Mouse (Mus musculus): ENCODE data around the gene Riox2. TPM values are rescaled to one million over a fixed set of nuclear protein-coding genes. Genes with fewer than 3 reads are reported as not detected.

Gene Riox2
- total RNA-seq, 1 experiment, result 34.6 TPM

- no peak overlapping the region; the same call in 1 of the 2 replicates for H3K9ac ChIP-seq (ENCODE audit: insufficient read depth, low read depth, low read length, poor library complexity, severe bottlenecking)
- H3K4me3 ChIP-seq (ENCODE audit: insufficient read depth in 1 of 2, low read depth in 1 of 2, low read length in 2 of 2, poor library complexity in 1 of 2, severe bottlenecking in 1 of 2), result peak overlapping the region in 1 of 2 experiments; percentile 50; a peak in 2 of 4 replicates
- no peak for DNase-seq (ENCODE audit: low read depth, low spot score)
- H3K27ac ChIP-seq (ENCODE audit: insufficient read depth, low read depth, low read length, poor library complexity, severe bottlenecking), result no peak overlapping the region
- in situ Hi-C loops (cut with MboI; ENCODE audit: low sequenced_read_pairs in 2 of 2, unreplicated experiment in 2 of 2), result no loop called here
- TF ChIP-seq HCFC1 (IDR thresholded peaks at IDR 0.05; ENCODE audit: borderline replicate concordance, insufficient read depth, low read length) (no peak), MAFK (IDR thresholded peaks at IDR 0.05; ENCODE audit: insufficient read depth, low read depth, low read length) (peak; percentile 47; the same call in 1 of the 2 replicates)
- peaks cover 0 to 11% of the 10 kb centered on the region in 2 experiments; a peak in 2 of 4 replicates for H3K4me1 ChIP-seq (ENCODE audit: control insufficient read depth in 2 of 2, insufficient read depth in 2 of 2, low read length in 2 of 2, poor library complexity in 1 of 2)
- H3K9me3 ChIP-seq (ENCODE audit: control insufficient read depth, insufficient read depth, low read depth, low read length), result no peaks in the 10 kb centered on the region
- H3K36me3 ChIP-seq (ENCODE audit: control insufficient read depth, insufficient read depth, low read length, poor library complexity, severe bottlenecking), result peaks cover 2% of the 10 kb centered on the region; the same call in 1 of the 2 replicates
Observed at GRCm38 (mm10) chr16:59529570-59529969, 58.0 kb downstream of the Riox2 start.

GRCm38 (mm10) chr16:59531243-59531642 lies 59.7 kb downstream of the Riox2 start:
- H3K36me3 ChIP-seq (ENCODE audit: control insufficient read depth, insufficient read depth, low read length, poor library complexity, severe bottlenecking), result 0 out of 2 replicates have a peak, but pooled peaks cover 2% of the 10 kb centered on the region
- H3K27ac ChIP-seq (ENCODE audit: insufficient read depth, low read depth, low read length, poor library complexity, severe bottlenecking), result no peak overlapping the region
- no peak for DNase-seq (ENCODE audit: low read depth, low spot score)
- no peaks in the 10 kb centered on the region for H3K9me3 ChIP-seq (ENCODE audit: control insufficient read depth, insufficient read depth, low read depth, low read length)
- H3K4me3 ChIP-seq (ENCODE audit: insufficient read depth in 1 of 2, low read depth in 1 of 2, low read length in 2 of 2, poor library complexity in 1 of 2, severe bottlenecking in 1 of 2), result no peak overlapping the region
- H3K4me1 ChIP-seq (ENCODE audit: control insufficient read depth in 2 of 2, insufficient read depth in 2 of 2, low read length in 2 of 2, poor library complexity in 1 of 2), result peaks cover 0 to 11% of the 10 kb centered on the region in 2 experiments; a peak in 2 of 4 replicates
- TF ChIP-seq ZC3H11A (IDR thresholded peaks at IDR 0.05; ENCODE audit: borderline replicate concordance, low read depth, low read length), result no peak
- no peak for TF ChIP-seq CHD2 (IDR thresholded peaks at IDR 0.05; ENCODE audit: low read depth, low read length)
- TF ChIP-seq HCFC1 (IDR thresholded peaks at IDR 0.05; ENCODE audit: borderline replicate concordance, insufficient read depth, low read length), result no peak
- no peak for TF ChIP-seq ZNF384 (IDR thresholded peaks at IDR 0.05; ENCODE audit: low read depth, low read length)
- no peak for TF ChIP-seq MAFK (IDR thresholded peaks at IDR 0.05; ENCODE audit: insufficient read depth, low read depth, low read length)
- in situ Hi-C loops (cut with MboI; ENCODE audit: low sequenced_read_pairs in 2 of 2, unreplicated experiment in 2 of 2), result no loop called here
- H3K9ac ChIP-seq (ENCODE audit: insufficient read depth, low read depth, low read length, poor library complexity, severe bottlenecking), result no peak overlapping the region

- no peak for DNase-seq (ENCODE audit: low read depth, low spot score)
- Histone ChIP-seq H3K4me1 (ENCODE audit: control insufficient read depth in 2 of 2, insufficient read depth in 2 of 2, low read length in 2 of 2, poor library complexity in 1 of 2) (peaks cover 0 to 11% of the 10 kb centered on the region in 2 experiments; a peak in 2 of 4 replicates), H3K9me3 (ENCODE audit: control insufficient read depth, insufficient read depth, low read depth, low read length) (no peaks in the 10 kb centered on the region), H3K9ac (ENCODE audit: insufficient read depth, low read depth, low read length, poor library complexity, severe bottlenecking) (no peak overlapping the region), H3K36me3 (ENCODE audit: control insufficient read depth, insufficient read depth, low read length, poor library complexity, severe bottlenecking) (0 out of 2 replicates have a peak, but pooled peaks cover 2% of the 10 kb centered on the region), H3K27ac (ENCODE audit: insufficient read depth, low read depth, low read length, poor library complexity, severe bottlenecking) (no peak overlapping the region), H3K4me3 (ENCODE audit: insufficient read depth in 1 of 2, low read depth in 1 of 2, low read length in 2 of 2, poor library complexity in 1 of 2, severe bottlenecking in 1 of 2) (no peak overlapping the region)
- TF ChIP-seq MAFK (IDR thresholded peaks at IDR 0.05; ENCODE audit: insufficient read depth, low read depth, low read length) (no peak), CHD2 (IDR thresholded peaks at IDR 0.05; ENCODE audit: low read depth, low read length) (no peak), ZC3H11A (IDR thresholded peaks at IDR 0.05; ENCODE audit: borderline replicate concordance, low read depth, low read length) (no peak)
- in situ Hi-C loops (cut with MboI; ENCODE audit: low sequenced_read_pairs in 2 of 2, unreplicated experiment in 2 of 2), result no loop called here
Observed at GRCm38 (mm10) chr16:59532561-59532960, 61.0 kb downstream of the Riox2 start.

- Histone ChIP-seq H3K4me3 (ENCODE audit: insufficient read depth in 1 of 2, low read depth in 1 of 2, low read length in 2 of 2, poor library complexity in 1 of 2, severe bottlenecking in 1 of 2) (no peak overlapping the region), H3K36me3 (ENCODE audit: control insufficient read depth, insufficient read depth, low read length, poor library complexity, severe bottlenecking) (0 out of 2 replicates have a peak, but pooled peaks cover 2% of the 10 kb centered on the region), H3K9ac (ENCODE audit: insufficient read depth, low read depth, low read length, poor library complexity, severe bottlenecking) (no peak overlapping the region), H3K27ac (ENCODE audit: insufficient read depth, low read depth, low read length, poor library complexity, severe bottlenecking) (no peak overlapping the region), H3K9me3 (ENCODE audit: control insufficient read depth, insufficient read depth, low read depth, low read length) (no peaks in the 10 kb centered on the region), H3K4me1 (ENCODE audit: control insufficient read depth in 2 of 2, insufficient read depth in 2 of 2, low read length in 2 of 2, poor library complexity in 1 of 2) (peaks cover 0 to 11% of the 10 kb centered on the region in 2 experiments; a peak in 2 of 4 replicates)
- DNase-seq (ENCODE audit: low read depth, low spot score), result no peak
- TF ChIP-seq CHD2 (IDR thresholded peaks at IDR 0.05; ENCODE audit: low read depth, low read length), result no peak
- TF ChIP-seq MAFK (IDR thresholded peaks at IDR 0.05; ENCODE audit: insufficient read depth, low read depth, low read length), result no peak
- no peak for TF ChIP-seq ZC3H11A (IDR thresholded peaks at IDR 0.05; ENCODE audit: borderline replicate concordance, low read depth, low read length)
- in situ Hi-C loops (cut with MboI; ENCODE audit: low sequenced_read_pairs in 2 of 2, unreplicated experiment in 2 of 2), result no loop called here
Observed at GRCm38 (mm10) chr16:59534349-59534748, 62.8 kb downstream of the Riox2 start.

DNA sequence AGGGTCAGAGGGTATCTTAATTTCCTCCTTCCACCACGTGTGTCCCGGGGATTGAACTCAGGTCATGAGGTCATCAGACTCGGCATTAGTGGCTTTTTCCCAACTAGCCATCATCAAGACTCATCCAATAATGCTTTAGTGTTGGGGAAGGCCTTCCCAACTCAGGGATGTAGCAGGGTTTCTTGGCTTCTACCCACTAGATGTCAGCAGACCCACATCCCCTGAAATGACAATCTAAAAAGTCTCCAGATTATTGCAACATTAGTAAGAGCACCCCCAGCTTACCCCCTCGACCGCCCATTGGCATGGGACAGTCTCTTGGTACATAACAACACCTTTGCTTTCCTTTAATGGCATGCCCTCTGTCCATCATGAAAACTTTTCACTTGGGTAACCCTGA lies 64.1 kb downstream of the Riox2 start:
- Histone ChIP-seq H3K4me1 (ENCODE audit: control insufficient read depth in 2 of 2, insufficient read depth in 2 of 2, low read length in 2 of 2, poor library complexity in 1 of 2) (peaks cover 0 to 7% of the 10 kb centered on the region in 2 experiments; a peak in 2 of 4 replicates), H3K36me3 (ENCODE audit: control insufficient read depth, insufficient read depth, low read length, poor library complexity, severe bottlenecking) (no peaks in the 10 kb centered on the region), H3K27ac (ENCODE audit: insufficient read depth, low read depth, low read length, poor library complexity, severe bottlenecking) (no peak overlapping the region), H3K9me3 (ENCODE audit: control insufficient read depth, insufficient read depth, low read depth, low read length) (no peaks in the 10 kb centered on the region), H3K4me3 (ENCODE audit: insufficient read depth in 1 of 2, low read depth in 1 of 2, low read length in 2 of 2, poor library complexity in 1 of 2, severe bottlenecking in 1 of 2) (no peak overlapping the region), H3K9ac (ENCODE audit: insufficient read depth, low read depth, low read length, poor library complexity, severe bottlenecking) (no peak overlapping the region)
- in situ Hi-C loops (cut with MboI; ENCODE audit: low sequenced_read_pairs in 2 of 2, unreplicated experiment in 2 of 2), result no loop called here
- TF ChIP-seq ZNF384 (IDR thresholded peaks at IDR 0.05; ENCODE audit: low read depth, low read length) (no peak), ZC3H11A (IDR thresholded peaks at IDR 0.05; ENCODE audit: borderline replicate concordance, low read depth, low read length) (no peak), HCFC1 (IDR thresholded peaks at IDR 0.05; ENCODE audit: borderline replicate concordance, insufficient read depth, low read length) (no peak), MAFK (IDR thresholded peaks at IDR 0.05; ENCODE audit: insufficient read depth, low read depth, low read length) (no peak), CHD2 (IDR thresholded peaks at IDR 0.05; ENCODE audit: low read depth, low read length) (no peak)
- no peak for DNase-seq (ENCODE audit: low read depth, low spot score)

Data from ES-E14 (cell line).